Mouse (Mus musculus) layer of hippocampus, adult 11-12 months (tissue): ENCODE results near the gene Serpinb3c.
"Not testable (repeated sequence)": the region's sequence is repeated elsewhere in the genome, so short reads cannot be mapped to it uniquely, and the experiment has no call there.

Experiments used
- DNase-seq: peaks from one replicate; pipeline ENCODE4 v3.0.0; 2022; ENCODE audit warnings: low spot score

The Serpinb3c gene

DNA sequence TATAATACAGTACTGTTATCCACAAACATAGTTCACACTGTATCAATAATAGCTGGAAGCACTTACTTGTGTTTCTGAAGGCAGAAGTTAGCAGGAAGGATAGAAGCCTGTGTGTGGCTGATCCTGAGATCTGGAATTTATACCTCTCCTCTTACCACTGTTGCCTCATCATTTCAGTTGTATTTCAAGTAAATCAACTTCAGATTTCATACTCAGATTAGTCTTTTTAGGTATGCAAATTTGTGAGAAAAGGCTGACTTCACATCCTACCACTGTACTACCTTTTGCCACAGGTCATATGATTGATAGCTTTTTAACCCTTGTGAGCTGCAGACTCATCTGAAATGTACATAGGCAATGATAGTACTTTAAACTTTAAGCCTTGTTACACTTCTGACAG, at the start of gene Serpinb3c, which contains the start of gene Serpinb3b:
Gene Serpinb3c (minus strand): TSS at position 111 of the 400 bp plus-strand sequence.
Gene Serpinb3b (minus strand): TSS at position 101 of the 400 bp plus-strand sequence.
- DNase-seq: not testable (repeated sequence)

DNA sequence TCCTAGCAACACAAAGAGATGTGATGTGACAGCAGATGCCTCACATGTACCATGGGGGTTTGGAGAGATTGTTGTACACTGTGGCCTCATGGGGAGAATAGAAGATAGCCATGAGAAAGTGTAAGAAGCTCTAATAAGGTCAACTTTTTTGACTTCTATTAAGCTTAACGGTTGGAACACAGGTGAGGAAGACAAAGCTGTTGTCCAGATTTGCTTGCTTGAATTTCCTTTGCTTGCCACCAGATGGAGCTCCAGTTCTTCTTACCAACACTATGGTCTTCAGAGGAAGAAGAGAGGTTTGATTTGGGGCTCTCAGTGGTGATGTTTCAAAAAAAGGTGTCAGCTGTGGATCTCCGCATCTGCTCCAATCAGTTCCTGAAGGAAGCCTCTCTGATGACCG, 35.0 kb downstream of the Serpinb3c start:
- peak; percentile 5 for DNase-seq
